Mouse (Mus musculus): ENCODE data around the gene Micu2. TPM values are rescaled to one million over a fixed set of nuclear protein-coding genes. Genes with fewer than 3 reads are reported as not detected.
"Not testable (repeated sequence)": the region's sequence is repeated elsewhere in the genome, so short reads cannot be mapped to it uniquely, and the experiment has no call there.

The Micu2 gene
- total and polyA plus RNA-seq, 2 experiments from 2014 or later, result 43.5 to 69.1 TPM

- peaks cover 8% of the 10 kb centered on the region; the same call in 1 of the 2 replicates for H3K36me3 ChIP-seq (ENCODE audit: insufficient read depth, low read length)
- H3K27ac ChIP-seq, result no peak overlapping the region
- ATAC-seq (no peak), DNase-seq (ENCODE audit: low spot score) (no peak)
- H3K27me3 ChIP-seq (ENCODE audit: insufficient read depth, low read length), result no peaks in the 10 kb centered on the region
- no peak overlapping the region for H3K4me2 ChIP-seq (ENCODE audit: low read depth, low read length)
- no peaks in the 10 kb centered on the region for H3K4me1 ChIP-seq (ENCODE audit: insufficient read depth, low read length)
- WGBS, result 89% methylated on average over 7 of the region's 7 CpGs
- H3K4me3 ChIP-seq (ENCODE audit: low read length), result no peak overlapping the region
- H3K9me3 ChIP-seq (ENCODE audit: low read length), result no peaks in the 10 kb centered on the region
- H3K9ac ChIP-seq (replicated peaks; ENCODE audit: low read length), result no peak overlapping the region
- TF ChIP-seq CTCF (IDR thresholded peaks at IDR 0.05; ENCODE audit: low read depth), result no peak
These were observed 65.5 kb downstream of the Micu2 start for GRCm38 (mm10) chr14:57933608-57934007.

- DNase-seq (ENCODE audit: low spot score) (no peak), ATAC-seq (no peak)
- no peak overlapping the region for H3K4me2 ChIP-seq (ENCODE audit: low read depth, low read length)
- 74% methylated on average over 7 of the region's 7 CpGs for WGBS
- H3K9ac ChIP-seq (replicated peaks; ENCODE audit: low read length), result no peak overlapping the region
- no peaks in the 10 kb centered on the region for H3K9me3 ChIP-seq (ENCODE audit: low read length)
- no peak overlapping the region for H3K27ac ChIP-seq
- H3K4me1 ChIP-seq (ENCODE audit: insufficient read depth, low read length), result no peaks in the 10 kb centered on the region
- no peaks in the 10 kb centered on the region for H3K27me3 ChIP-seq (ENCODE audit: insufficient read depth, low read length)
- TF ChIP-seq CTCF (IDR thresholded peaks at IDR 0.05; ENCODE audit: low read depth), result no peak
- H3K36me3 ChIP-seq (ENCODE audit: insufficient read depth, low read length), result peaks cover 8% of the 10 kb centered on the region; the same call in 1 of the 2 replicates
- no peak overlapping the region for H3K4me3 ChIP-seq (ENCODE audit: low read length)
These were observed 66.1 kb downstream of the Micu2 start for GRCm38 (mm10) chr14:57932881-57933443.

GRCm38 (mm10) chr14:57921428-57922131, 77.5 kb downstream of the Micu2 start:
- 0 out of 2 replicates have a peak overlapping the region, but pooled peaks have one; percentile 26 for H3K27ac ChIP-seq
- 30% methylated on average over 10 of the region's 10 CpGs for WGBS
- H3K4me2 ChIP-seq (ENCODE audit: low read depth, low read length), result no peak overlapping the region
- no peaks in the 10 kb centered on the region for H3K27me3 ChIP-seq (ENCODE audit: insufficient read depth, low read length)
- no peak for DNase-seq (ENCODE audit: low spot score)
- no peaks in the 10 kb centered on the region for H3K9me3 ChIP-seq (ENCODE audit: low read length)
- no peaks in the 10 kb centered on the region for H3K4me1 ChIP-seq (ENCODE audit: insufficient read depth, low read length)
- no peak for TF ChIP-seq CTCF (IDR thresholded peaks at IDR 0.05; ENCODE audit: low read depth)
- H3K9ac ChIP-seq (replicated peaks; ENCODE audit: low read length), result no peak overlapping the region
- peaks cover 23% of the 10 kb centered on the region for H3K36me3 ChIP-seq (ENCODE audit: insufficient read depth, low read length)
- ATAC-seq, result peak; percentile 44; the same call in 1 of the 2 replicates
- no peak overlapping the region for H3K4me3 ChIP-seq (ENCODE audit: low read length)

- Histone ChIP-seq H3K9ac (replicated peaks; ENCODE audit: low read length) (no peak overlapping the region), H3K36me3 (ENCODE audit: insufficient read depth, low read length) (peaks cover 19% of the 10 kb centered on the region; the same call in 1 of the 2 replicates), H3K4me3 (ENCODE audit: low read length) (no peak overlapping the region), H3K9me3 (ENCODE audit: low read length) (no peaks in the 10 kb centered on the region), H3K27ac (0 out of 2 replicates have a peak overlapping the region, but pooled peaks have one; percentile 26), H3K27me3 (ENCODE audit: insufficient read depth, low read length) (no peaks in the 10 kb centered on the region), H3K4me1 (ENCODE audit: insufficient read depth, low read length) (no peaks in the 10 kb centered on the region), H3K4me2 (ENCODE audit: low read depth, low read length) (no peak overlapping the region)
- 80% methylated on average over 18 of the region's 18 CpGs for WGBS
- TF ChIP-seq CTCF (IDR thresholded peaks at IDR 0.05; ENCODE audit: low read depth), result no peak
- no peak for DNase-seq (ENCODE audit: low spot score)
- ATAC-seq, result no peak
These were observed 78.3 kb downstream of the Micu2 start for GRCm38 (mm10) chr14:57920568-57921310.

- no peak for TF ChIP-seq CTCF (IDR thresholded peaks at IDR 0.05; ENCODE audit: low read depth)
- no peak overlapping the region for H3K27ac ChIP-seq
- no peaks in the 10 kb centered on the region for H3K4me1 ChIP-seq (ENCODE audit: insufficient read depth, low read length)
- 94% methylated on average over 17 of the region's 17 CpGs for WGBS
- peaks cover 18% of the 10 kb centered on the region; the same call in 1 of the 2 replicates for H3K36me3 ChIP-seq (ENCODE audit: insufficient read depth, low read length)
- no peak overlapping the region for H3K9ac ChIP-seq (replicated peaks; ENCODE audit: low read length)
- DNase-seq (ENCODE audit: low spot score), result no peak
- no peak overlapping the region for H3K4me2 ChIP-seq (ENCODE audit: low read depth, low read length)
- no peak overlapping the region for H3K4me3 ChIP-seq (ENCODE audit: low read length)
- no peak for ATAC-seq
- H3K27me3 ChIP-seq (ENCODE audit: insufficient read depth, low read length), result no peaks in the 10 kb centered on the region
- H3K9me3 ChIP-seq (ENCODE audit: low read length), result no peaks in the 10 kb centered on the region
These were observed 79.8 kb downstream of the Micu2 start for GRCm38 (mm10) chr14:57919148-57919875.

- Histone ChIP-seq H3K9ac (replicated peaks; ENCODE audit: low read length) (no peak overlapping the region), H3K27ac (no peak overlapping the region), H3K27me3 (ENCODE audit: insufficient read depth, low read length) (no peaks in the 10 kb centered on the region), H3K4me3 (ENCODE audit: low read length) (no peak overlapping the region), H3K4me2 (ENCODE audit: low read depth, low read length) (no peak overlapping the region), H3K9me3 (ENCODE audit: low read length) (no peaks in the 10 kb centered on the region), H3K4me1 (ENCODE audit: insufficient read depth, low read length) (no peaks in the 10 kb centered on the region), H3K36me3 (ENCODE audit: insufficient read depth, low read length) (peaks cover 10% of the 10 kb centered on the region; the same call in 1 of the 2 replicates)
- TF ChIP-seq CTCF (IDR thresholded peaks at IDR 0.05; ENCODE audit: low read depth), result no peak
- ATAC-seq, result no peak
- 47% methylated on average over 6 of the region's 6 CpGs for WGBS
- DNase-seq (ENCODE audit: low spot score), result no peak
These were observed 83.7 kb downstream of the Micu2 start for GRCm38 (mm10) chr14:57915341-57915740.

GRCm38 (mm10) chr14:57912211-57913007, 86.7 kb downstream of the Micu2 start:
- not testable (repeated sequence) for H3K9ac ChIP-seq (replicated peaks; ENCODE audit: low read length); ATAC-seq; H3K27ac ChIP-seq; H3K9me3 ChIP-seq (ENCODE audit: low read length); H3K4me2 ChIP-seq (ENCODE audit: low read depth, low read length); H3K27me3 ChIP-seq (ENCODE audit: insufficient read depth, low read length); H3K36me3 ChIP-seq (ENCODE audit: insufficient read depth, low read length); H3K4me1 ChIP-seq (ENCODE audit: insufficient read depth, low read length); H3K4me3 ChIP-seq (ENCODE audit: low read length); DNase-seq (ENCODE audit: low spot score)
- WGBS, result 50% methylated on average over 1 of the region's 1 CpGs

GRCm38 (mm10) chr14:57911787-57912186, 87.3 kb downstream of the Micu2 start:
- H3K4me1 ChIP-seq (ENCODE audit: insufficient read depth, low read length); DNase-seq (ENCODE audit: low spot score); H3K36me3 ChIP-seq (ENCODE audit: insufficient read depth, low read length); H3K4me3 ChIP-seq (ENCODE audit: low read length); H3K27ac ChIP-seq; H3K27me3 ChIP-seq (ENCODE audit: insufficient read depth, low read length); H3K9me3 ChIP-seq (ENCODE audit: low read length); ATAC-seq; H3K9ac ChIP-seq (replicated peaks; ENCODE audit: low read length); H3K4me2 ChIP-seq (ENCODE audit: low read depth, low read length): not testable (repeated sequence)

Measured in hindbrain, postnatal 0 days (tissue).